Mouse (Mus musculus) stomach, embryonic 15.5 days (tissue): ENCODE results near the gene Lrrc45. TPM values are rescaled to one million over a fixed set of nuclear protein-coding genes. Genes with fewer than 3 reads are reported as not detected.

Source experiments
- ATAC-seq: fragments of 200-750 bp; cut with Nextera tagmentation; 2 replicates; pipeline ENCODE4 v1.8.0; 2017; ENCODE audit warnings: low read depth, moderate number of reproducible peaks, moderate TSS enrichment; ENCODE audit not compliant: insufficient read depth, low FRiP score
- H3K27ac ChIP-seq: fragments of 300-500 bp; sonication (generic); 2 replicates; pipeline ENCODE4 v1.5.1; 2015; ENCODE audit warnings: mild to moderate bottlenecking, inconsistent platforms
- H3K27me3 ChIP-seq: fragments of 300-500 bp; sonication (generic); replicated peaks from 2 replicates; pipeline ENCODE4 v1.6.1; 2015; ENCODE audit warnings: inconsistent platforms
- H3K36me3 ChIP-seq: fragments of 300-500 bp; sonication (generic); 2 replicates; pipeline ENCODE4 v1.6.1; 2015; ENCODE audit warnings: inconsistent platforms
- H3K4me1 ChIP-seq: fragments of 300-500 bp; sonication (generic); 2 replicates; pipeline ENCODE4 v1.6.1; 2015; ENCODE audit warnings: inconsistent platforms
- H3K4me2 ChIP-seq: fragments of 300-500 bp; sonication (generic); 2 replicates; pipeline ENCODE4 v1.6.1; 2015; ENCODE audit warnings: mild to moderate bottlenecking, inconsistent platforms
- H3K4me3 ChIP-seq: fragments of 300-500 bp; sonication (generic); replicated peaks from 2 replicates; pipeline ENCODE4 v1.5.1; 2015; ENCODE audit warnings: inconsistent platforms
- H3K9ac ChIP-seq: fragments of 300-500 bp; sonication (generic); 2 replicates; pipeline ENCODE4 v1.6.1; 2015; ENCODE audit warnings: inconsistent platforms
- H3K9me3 ChIP-seq: fragments of 300-500 bp; sonication (generic); 2 replicates; pipeline ENCODE4 v1.6.1; 2016; ENCODE audit warnings: inconsistent platforms
- WGBS: fragments of 180-500 bp; shearing (Covaris S2); methylation state at CpG from one replicate; pipeline ENCODE4 v1.1.7; 2015; 5-methylcytosine and 5-hydroxymethylcytosine counted together
- polyA plus RNA-seq: library from polyadenylated mRNA; unstranded; fragments of >200 nt; fragmentation: Nextera tagmentation; extraction: Ambion mirVana; gene quantifications from 2 replicates; pipeline ENCODE4 v1.2.1, GENCODE M21; 2015

Gene Lrrc45
- polyA plus RNA-seq, 1 experiment from 2014 or later = 55.7 TPM

- H3K4me3 ChIP-seq = no peak overlapping the region
- no peak for ATAC-seq
- WGBS = 84% methylated on average over 2 of the region's 2 CpGs
- H3K27ac ChIP-seq = no peak overlapping the region
- peaks cover 31% of the 10 kb centered on the region for H3K36me3 ChIP-seq
- no peaks in the 10 kb centered on the region for H3K27me3 ChIP-seq
- no peaks in the 10 kb centered on the region for H3K9me3 ChIP-seq
- no peak overlapping the region for H3K9ac ChIP-seq
- H3K4me1 ChIP-seq = peaks cover 12% of the 10 kb centered on the region; the same call in 1 of the 2 replicates
- H3K4me2 ChIP-seq = no peak overlapping the region
Observed at GRCm38 (mm10) chr11:120684660-120685059, 29.1 kb upstream of the Lrrc45 start.

DNA sequence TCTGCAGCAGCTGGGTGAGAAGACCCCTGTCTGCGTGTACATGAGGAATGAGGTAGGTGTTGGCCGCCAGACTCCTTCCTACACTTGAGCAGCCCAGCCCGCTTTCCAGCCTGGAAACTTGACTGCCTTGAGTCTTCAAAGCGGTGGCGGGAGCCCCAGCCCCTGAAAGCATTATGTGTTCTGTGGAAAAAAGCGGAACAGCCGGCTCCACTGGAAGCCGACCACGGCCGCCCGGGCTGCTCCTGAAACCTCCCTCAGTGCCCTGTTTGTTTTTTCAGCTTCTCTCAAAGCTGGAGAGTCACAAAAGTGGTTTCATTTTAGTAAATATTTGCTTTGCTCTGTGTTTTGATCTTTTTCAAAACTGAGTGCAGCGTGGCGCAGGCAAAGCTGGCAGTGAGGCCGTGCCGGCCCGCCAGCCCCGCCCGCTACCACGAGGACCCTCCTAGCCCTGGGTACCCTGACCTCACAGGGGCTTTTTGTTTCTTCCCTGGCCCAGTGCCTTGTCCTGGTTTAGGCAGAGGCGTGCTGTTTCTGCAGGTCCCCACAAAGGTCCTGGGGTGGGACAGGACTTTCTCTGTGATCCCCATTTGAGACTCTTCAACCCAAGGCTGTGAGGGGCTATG, 27.0 kb upstream of the Lrrc45 start:
- Histone ChIP-seq H3K4me2 (no peak overlapping the region; the same call in 1 of the 2 replicates), H3K4me3 (no peak overlapping the region), H3K36me3 (peaks cover 34% of the 10 kb centered on the region; the same call in 1 of the 2 replicates), H3K27me3 (no peaks in the 10 kb centered on the region), H3K4me1 (peaks cover 12% of the 10 kb centered on the region; the same call in 1 of the 2 replicates), H3K9ac (no peak overlapping the region), H3K27ac (peak overlapping the region; percentile 81), H3K9me3 (no peaks in the 10 kb centered on the region)
- ATAC-seq = peak; percentile 63
- 58% methylated on average over 20 of the region's 20 CpGs for WGBS

DNA sequence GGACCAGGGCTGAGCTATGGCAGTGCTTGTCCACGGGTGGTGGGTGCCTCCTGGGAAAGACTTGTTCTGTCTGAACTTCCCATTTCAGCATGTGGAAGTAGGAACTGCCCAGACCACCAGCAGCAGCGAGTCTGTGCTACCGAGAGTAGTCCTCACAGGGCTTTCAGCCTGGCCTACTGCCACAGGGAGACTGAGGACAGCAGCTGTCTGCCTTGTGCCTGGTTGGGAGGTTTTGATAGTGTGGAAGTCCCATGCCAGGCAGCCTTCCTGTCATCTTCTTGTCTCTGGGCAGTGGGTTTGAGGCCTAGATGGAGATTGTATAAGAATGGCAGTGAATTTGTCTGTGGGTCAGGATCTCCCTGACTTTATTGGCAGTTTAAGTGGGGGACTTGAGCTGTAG, 24.4 kb upstream of the Lrrc45 start:
- peaks cover 26% of the 10 kb centered on the region; the same call in 1 of the 2 replicates for H3K36me3 ChIP-seq
- no peak overlapping the region for H3K9ac ChIP-seq
- H3K4me1 ChIP-seq = peaks cover 12% of the 10 kb centered on the region; the same call in 1 of the 2 replicates
- no peak for ATAC-seq
- H3K27me3 ChIP-seq = no peaks in the 10 kb centered on the region
- 83% methylated on average over 3 of the region's 3 CpGs for WGBS
- H3K4me2 ChIP-seq = no peak overlapping the region
- no peak overlapping the region for H3K4me3 ChIP-seq
- no peak overlapping the region for H3K27ac ChIP-seq
- no peaks in the 10 kb centered on the region for H3K9me3 ChIP-seq

DNA sequence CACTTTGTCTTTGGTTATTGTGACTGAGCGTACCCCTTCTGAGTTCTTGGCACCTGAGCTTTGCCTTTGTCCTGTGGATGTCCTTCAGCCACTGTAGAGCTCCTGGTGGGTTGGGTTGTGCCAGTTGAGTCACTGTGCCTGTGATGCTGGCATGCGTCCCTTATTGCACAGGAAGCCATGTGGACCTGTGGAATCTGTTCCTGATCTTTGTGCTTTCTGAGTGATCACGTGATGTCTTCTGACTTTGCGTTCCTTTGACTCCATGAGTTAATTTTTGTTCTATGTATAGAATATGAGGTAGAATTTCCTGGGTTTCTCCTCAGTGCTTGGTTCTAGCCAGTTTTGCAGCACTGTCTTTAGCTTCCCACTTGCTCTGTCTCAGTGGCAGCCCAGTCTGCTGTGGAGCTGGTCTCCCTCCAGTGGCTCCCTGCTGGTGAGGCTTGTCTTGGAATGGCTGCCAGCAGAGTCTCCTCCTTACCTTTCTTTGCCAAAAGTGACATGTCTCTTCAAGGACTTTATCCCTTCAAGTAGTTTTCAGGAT, 21.2 kb upstream of the Lrrc45 start:
- H3K4me3 ChIP-seq = no peak overlapping the region
- no peak overlapping the region for H3K27ac ChIP-seq
- no peak overlapping the region for H3K9ac ChIP-seq
- H3K36me3 ChIP-seq = peaks cover 22% of the 10 kb centered on the region; the same call in 1 of the 2 replicates
- 92% methylated on average over 4 of the region's 4 CpGs for WGBS
- H3K4me2 ChIP-seq = no peak overlapping the region
- H3K4me1 ChIP-seq = peaks cover 7% of the 10 kb centered on the region
- H3K27me3 ChIP-seq = no peaks in the 10 kb centered on the region
- no peak for ATAC-seq
- no peaks in the 10 kb centered on the region for H3K9me3 ChIP-seq

DNA sequence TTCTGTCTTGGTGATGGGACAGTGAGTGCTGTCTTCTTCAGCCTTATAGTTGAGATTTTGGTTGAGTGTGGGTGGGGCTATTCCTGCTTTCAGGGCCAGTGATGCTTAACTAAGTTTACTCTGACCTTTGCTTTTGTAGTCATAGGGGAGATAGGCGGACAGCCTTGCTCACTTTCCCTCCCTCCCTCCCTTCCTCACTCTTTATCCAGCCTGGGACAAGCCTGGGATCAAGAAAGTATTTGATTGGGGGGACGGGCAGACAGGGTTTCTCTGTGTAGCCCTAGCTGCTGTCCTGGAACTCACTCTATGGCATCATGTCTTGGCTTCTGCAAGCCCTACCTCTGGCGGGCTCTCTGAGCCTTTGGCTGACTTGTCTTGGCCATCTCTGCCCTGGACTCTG, 20.3 kb upstream of the Lrrc45 start:
- H3K9ac ChIP-seq = no peak overlapping the region
- H3K36me3 ChIP-seq = 0 out of 2 replicates have a peak, but pooled peaks cover 17% of the 10 kb centered on the region
- H3K4me3 ChIP-seq = no peak overlapping the region
- H3K9me3 ChIP-seq = no peaks in the 10 kb centered on the region
- H3K4me2 ChIP-seq = no peak overlapping the region
- WGBS = 66% methylated on average over 3 of the region's 3 CpGs
- no peak for ATAC-seq
- no peaks in the 10 kb centered on the region for H3K27me3 ChIP-seq
- peaks cover 7% of the 10 kb centered on the region for H3K4me1 ChIP-seq
- no peak overlapping the region for H3K27ac ChIP-seq

DNA sequence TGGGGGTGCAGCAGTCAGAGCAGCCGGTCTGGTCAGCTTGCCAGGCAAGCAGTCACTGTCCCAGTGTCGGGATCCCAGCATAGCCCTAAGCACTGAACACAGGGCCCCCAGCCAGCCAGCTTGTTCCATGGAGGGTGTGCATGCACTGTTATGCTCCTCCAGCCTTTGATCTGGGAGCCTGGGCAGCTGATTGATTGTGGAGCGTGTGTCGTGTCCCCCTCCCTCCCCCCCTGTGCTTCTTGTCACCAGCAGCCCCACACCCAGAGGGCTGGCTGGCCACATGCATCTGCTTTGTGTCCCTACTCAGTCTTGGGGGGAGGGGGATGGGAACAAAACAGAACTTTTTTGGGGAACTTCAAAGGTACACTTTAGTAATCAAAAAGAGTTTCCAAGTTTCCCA, 18.5 kb upstream of the Lrrc45 start:
- H3K27ac ChIP-seq = peak overlapping the region; percentile 33
- H3K36me3 ChIP-seq = 0 out of 2 replicates have a peak, but pooled peaks cover 6% of the 10 kb centered on the region
- no peaks in the 10 kb centered on the region for H3K9me3 ChIP-seq
- H3K27me3 ChIP-seq = no peaks in the 10 kb centered on the region
- peak; percentile 63; the same call in 1 of the 2 replicates for ATAC-seq
- no peak overlapping the region for H3K4me2 ChIP-seq
- no peak overlapping the region for H3K4me3 ChIP-seq
- WGBS = 16% methylated on average over 4 of the region's 4 CpGs
- no peak overlapping the region for H3K9ac ChIP-seq
- H3K4me1 ChIP-seq = peaks cover 7% of the 10 kb centered on the region

GRCm38 (mm10) chr11:120695641-120696040, 18.1 kb upstream of the Lrrc45 start:
- H3K4me2 ChIP-seq = no peak overlapping the region
- peak; percentile 7; the same call in 1 of the 2 replicates for ATAC-seq
- H3K4me1 ChIP-seq = peaks cover 7% of the 10 kb centered on the region
- peak overlapping the region; percentile 33 for H3K27ac ChIP-seq
- no peaks in the 10 kb centered on the region for H3K27me3 ChIP-seq
- H3K9me3 ChIP-seq = no peaks in the 10 kb centered on the region
- H3K36me3 ChIP-seq = 0 out of 2 replicates have a peak, but pooled peaks cover 3% of the 10 kb centered on the region
- WGBS = 39% methylated on average over 12 of the region's 12 CpGs
- no peak overlapping the region for H3K4me3 ChIP-seq
- H3K9ac ChIP-seq = no peak overlapping the region

- 92% methylated on average over 6 of the region's 6 CpGs for WGBS
- H3K4me1 ChIP-seq = peaks cover 7% of the 10 kb centered on the region
- no peak overlapping the region for H3K4me3 ChIP-seq
- no peak overlapping the region for H3K4me2 ChIP-seq
- H3K27me3 ChIP-seq = no peaks in the 10 kb centered on the region
- H3K9ac ChIP-seq = no peak overlapping the region
- H3K36me3 ChIP-seq = peaks cover 8% of the 10 kb centered on the region; the same call in 1 of the 2 replicates
- ATAC-seq = no peak
- H3K9me3 ChIP-seq = no peaks in the 10 kb centered on the region
- H3K27ac ChIP-seq = no peak overlapping the region
Observed at GRCm38 (mm10) chr11:120696568-120696967, 17.2 kb upstream of the Lrrc45 start.

DNA sequence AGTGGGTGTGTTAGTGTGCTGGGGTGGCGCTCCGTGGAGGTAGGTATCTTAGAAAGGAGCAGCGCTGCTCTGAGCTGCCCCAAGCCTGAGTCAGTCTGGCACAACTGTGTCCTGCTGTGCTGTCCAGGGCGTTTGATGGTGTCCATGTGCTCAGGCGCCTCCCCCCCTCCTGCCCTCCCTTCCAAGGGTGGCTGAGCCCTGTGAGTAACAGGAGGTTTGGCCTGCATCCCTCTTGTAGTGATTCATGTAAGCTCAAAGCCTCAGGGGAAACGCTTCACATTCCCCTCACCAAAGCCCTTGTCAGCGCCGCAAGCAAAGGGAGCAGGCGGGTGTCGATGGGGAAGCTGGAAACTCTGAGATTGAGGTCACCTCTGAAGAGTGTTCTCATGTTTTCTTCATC, 16.0 kb upstream of the Lrrc45 start:
- WGBS = 55% methylated on average over 10 of the region's 10 CpGs

DNA sequence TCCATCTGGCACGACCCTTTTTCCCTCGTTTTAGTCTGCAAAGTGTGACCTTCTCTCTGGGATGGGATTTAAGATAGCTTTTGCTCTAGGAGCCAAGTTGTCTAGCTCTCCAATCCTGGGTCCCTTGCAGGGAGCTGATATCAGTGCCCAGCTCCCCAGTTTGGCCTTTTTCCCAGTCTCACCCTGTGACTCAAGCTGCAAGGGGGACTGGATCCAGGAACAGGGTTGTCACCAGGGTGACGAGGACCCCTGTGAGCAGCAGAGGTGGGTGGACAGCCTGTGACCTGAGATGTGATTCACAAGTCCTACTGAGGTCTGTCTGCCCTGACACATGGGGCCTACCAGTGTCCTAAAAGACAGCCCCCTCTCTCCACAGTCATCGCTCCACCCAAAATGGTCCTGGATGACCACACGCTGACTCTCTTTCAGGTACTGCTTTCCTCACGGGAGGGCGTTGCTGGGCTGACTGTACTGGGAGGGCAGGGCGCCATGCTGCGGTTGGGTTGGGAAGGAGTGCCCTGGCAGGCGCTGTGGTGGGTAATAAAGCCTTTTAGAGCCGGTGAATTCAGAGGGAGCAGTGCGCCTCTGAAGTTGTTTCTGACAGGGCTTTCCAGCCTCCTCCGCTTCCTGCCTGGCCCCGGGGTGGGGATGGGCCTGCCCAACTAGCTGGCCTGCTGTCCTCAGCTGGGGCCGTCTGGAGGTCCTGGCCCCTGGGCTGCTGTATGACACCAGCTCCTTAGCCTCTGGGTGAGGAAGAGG, 9.8 kb upstream of the Lrrc45 start:
- H3K9me3 ChIP-seq = no peaks in the 10 kb centered on the region
- no peak overlapping the region for H3K4me2 ChIP-seq
- 0 out of 2 replicates have a peak, but pooled peaks have one; percentile 8 for ATAC-seq
- H3K27me3 ChIP-seq = no peaks in the 10 kb centered on the region
- peaks cover 11% of the 10 kb centered on the region; the same call in 1 of the 2 replicates for H3K36me3 ChIP-seq
- H3K4me1 ChIP-seq = peaks cover 30% of the 10 kb centered on the region
- no peak overlapping the region for H3K4me3 ChIP-seq
- no peak overlapping the region for H3K27ac ChIP-seq
- no peak overlapping the region for H3K9ac ChIP-seq
- 50% methylated on average over 15 of the region's 15 CpGs for WGBS

More for the DNA sequence above, 16.0 kb upstream of the Lrrc45 start:
- H3K4me3 ChIP-seq = no peak overlapping the region
- no peaks in the 10 kb centered on the region for H3K27me3 ChIP-seq
- H3K4me1 ChIP-seq = peaks cover 7% of the 10 kb centered on the region
- H3K9me3 ChIP-seq = no peaks in the 10 kb centered on the region
- ATAC-seq = 0 out of 2 replicates have a peak, but pooled peaks have one; percentile 16
- peak overlapping the region; percentile 44 for H3K27ac ChIP-seq
- no peak overlapping the region for H3K4me2 ChIP-seq
- no peak overlapping the region for H3K9ac ChIP-seq
- H3K36me3 ChIP-seq = peaks cover 8% of the 10 kb centered on the region; the same call in 1 of the 2 replicates

GRCm38 (mm10) chr11:120704486-120705325, 9.0 kb upstream of the Lrrc45 start:
- no peaks in the 10 kb centered on the region for H3K27me3 ChIP-seq
- no peak overlapping the region for H3K4me2 ChIP-seq
- H3K9ac ChIP-seq = no peak overlapping the region
- no peak overlapping the region; the same call in 1 of the 2 replicates for H3K27ac ChIP-seq
- 35% methylated on average over 8 of the region's 8 CpGs for WGBS
- no peak for ATAC-seq
- no peaks in the 10 kb centered on the region for H3K9me3 ChIP-seq
- peaks cover 13% of the 10 kb centered on the region; the same call in 1 of the 2 replicates for H3K36me3 ChIP-seq
- peaks cover 36% of the 10 kb centered on the region for H3K4me1 ChIP-seq
- no peak overlapping the region for H3K4me3 ChIP-seq
